Mouse (Mus musculus): ENCODE measurements at regions not wholly inside any gene's neighbourhood (a gene's known extent, or its start where the extent isn't known, plus 50 kb on each side); places are given as distances from the start of the nearest gene placed in this dataset.

DNA sequence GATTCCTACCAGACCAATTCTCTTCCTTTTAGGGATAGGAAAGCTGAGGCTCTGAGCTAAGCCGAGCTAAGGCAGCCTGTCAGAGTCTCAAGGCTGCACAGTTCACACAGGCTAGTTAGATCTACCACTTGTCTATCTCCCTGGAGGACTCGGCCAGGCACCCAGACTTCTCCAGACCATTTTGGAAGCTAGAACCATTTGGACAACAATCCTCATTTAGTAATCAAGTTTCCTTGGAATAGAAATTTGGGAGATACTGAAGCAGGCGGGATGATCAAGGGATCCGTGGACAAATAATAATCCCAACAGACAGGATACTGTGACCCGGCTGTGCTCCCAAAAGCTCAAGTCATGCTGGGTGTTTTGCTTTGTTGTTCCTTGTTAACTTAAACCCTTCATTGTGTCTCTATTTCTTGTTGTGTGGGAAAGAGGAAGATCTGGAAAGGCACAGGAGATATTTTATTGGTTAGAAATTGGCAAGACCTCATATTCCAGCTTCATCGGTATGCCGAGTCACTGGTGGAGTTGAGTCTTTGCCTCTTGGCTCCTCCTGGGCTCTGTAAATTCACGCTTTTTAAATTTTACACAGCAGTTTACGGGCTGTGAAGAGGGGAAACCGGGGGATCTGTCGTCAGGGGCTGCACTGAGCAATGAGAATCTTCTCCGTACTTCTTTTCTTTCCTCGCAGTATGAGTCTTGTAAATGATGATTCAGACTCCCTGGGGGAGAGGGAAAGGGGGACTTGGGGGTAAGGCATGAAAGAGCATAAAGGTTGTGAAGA lies 444.2 kb upstream of the Tnp1 start:
- ATAC-seq (replicated peaks in 1 of 2; ENCODE audit: insufficient read depth in 1 of 2, low FRiP score in 2 of 2, low TSS enrichment in 1 of 2, low read depth in 1 of 2, poor library complexity in 2 of 2, severe bottlenecking in 2 of 2): no peak

DNA sequence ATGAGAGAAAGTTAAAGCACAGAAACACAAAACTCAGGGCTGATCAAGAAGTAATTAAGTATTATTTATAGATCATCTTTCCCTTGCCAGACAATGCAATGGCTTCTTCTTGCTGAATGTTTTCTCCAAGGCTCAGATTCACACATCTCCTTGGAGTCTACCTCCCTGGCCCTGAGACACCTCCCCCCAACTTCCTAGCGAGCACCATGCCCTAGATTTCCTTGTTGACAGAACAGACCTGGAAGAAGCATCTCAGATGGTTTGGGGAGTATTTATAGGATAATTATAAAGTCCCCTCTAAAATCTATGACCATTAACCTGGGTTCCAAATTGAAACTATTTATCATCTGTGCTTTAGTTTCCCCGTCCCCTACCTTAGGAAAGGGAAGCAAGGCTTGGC lies 441.6 kb upstream of the Tnp1 start:
- no peak for ATAC-seq (replicated peaks in 1 of 2; ENCODE audit: insufficient read depth in 1 of 2, low FRiP score in 2 of 2, low TSS enrichment in 1 of 2, low read depth in 1 of 2, poor library complexity in 2 of 2, severe bottlenecking in 2 of 2)

DNA sequence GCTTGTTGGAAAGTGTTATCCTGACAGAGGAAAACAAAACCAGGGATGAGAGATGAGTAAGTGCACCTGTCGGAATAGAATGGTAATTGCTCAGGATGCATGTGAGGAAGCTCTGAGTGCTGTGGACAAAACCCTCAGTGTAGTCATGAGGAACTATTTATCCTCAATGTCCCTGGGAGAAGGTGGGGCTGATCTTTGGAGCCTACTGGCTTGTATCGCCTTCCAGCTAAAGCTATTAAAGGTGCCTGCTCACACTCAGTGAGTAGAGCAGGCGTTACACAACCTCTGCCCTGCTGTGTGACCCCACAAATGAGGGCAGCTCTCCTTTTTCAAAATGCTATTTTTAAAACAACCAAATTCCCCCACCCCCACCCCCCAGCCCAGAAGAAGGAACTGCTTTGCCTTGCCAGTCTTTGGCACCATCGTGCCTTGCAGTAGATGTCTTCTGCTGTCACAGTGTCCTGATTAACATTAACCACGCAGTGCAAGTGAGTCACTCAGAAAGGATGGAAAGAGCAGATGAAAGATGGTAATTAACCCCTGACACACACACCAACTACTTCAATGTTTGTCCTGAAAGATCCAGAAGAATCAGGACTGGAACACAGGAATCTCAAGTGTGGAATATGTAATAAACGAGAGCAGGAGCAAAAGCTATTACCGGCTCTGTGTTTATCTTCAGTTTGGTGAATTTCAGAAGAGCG lies 440.8 kb upstream of the Tnp1 start:
- no peak for ATAC-seq (replicated peaks in 1 of 2; ENCODE audit: insufficient read depth in 1 of 2, low FRiP score in 2 of 2, low TSS enrichment in 1 of 2, low read depth in 1 of 2, poor library complexity in 2 of 2, severe bottlenecking in 2 of 2)

DNA sequence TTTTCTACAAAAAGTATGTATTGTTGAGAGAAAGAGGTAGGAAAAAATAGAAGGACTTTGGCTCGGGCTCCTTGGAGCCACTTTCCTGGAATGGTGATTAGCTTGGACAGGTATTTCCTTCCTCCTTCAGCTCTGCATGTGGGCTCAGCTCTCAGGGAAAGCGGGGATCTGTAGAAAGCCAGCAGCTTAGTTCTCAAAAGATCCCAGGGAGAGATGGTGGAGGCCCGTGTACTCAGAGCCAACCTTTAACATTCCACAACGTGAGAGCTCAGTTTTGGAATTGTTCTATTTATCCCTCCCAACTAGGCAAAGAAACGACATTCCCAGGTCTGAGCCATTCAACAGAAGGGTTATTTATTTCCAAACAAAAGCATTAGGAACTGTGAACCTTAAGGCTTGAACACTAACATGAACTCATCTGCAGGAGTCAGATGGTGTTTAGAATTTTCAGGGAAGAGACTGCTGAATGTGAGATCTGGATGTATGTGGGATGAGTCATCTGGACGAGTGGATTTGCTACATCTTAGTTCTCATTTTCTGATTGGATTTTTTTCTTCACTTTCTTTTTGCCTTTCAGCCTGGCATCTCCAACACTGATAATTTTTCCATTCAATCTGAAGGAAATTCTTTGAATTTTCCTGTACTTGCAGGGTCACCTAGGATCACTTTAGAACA lies 428.6 kb upstream of the Tnp1 start:
- ATAC-seq (replicated peaks in 1 of 2; ENCODE audit: insufficient read depth in 1 of 2, low FRiP score in 2 of 2, low TSS enrichment in 1 of 2, low read depth in 1 of 2, poor library complexity in 2 of 2, severe bottlenecking in 2 of 2): no peak

DNA sequence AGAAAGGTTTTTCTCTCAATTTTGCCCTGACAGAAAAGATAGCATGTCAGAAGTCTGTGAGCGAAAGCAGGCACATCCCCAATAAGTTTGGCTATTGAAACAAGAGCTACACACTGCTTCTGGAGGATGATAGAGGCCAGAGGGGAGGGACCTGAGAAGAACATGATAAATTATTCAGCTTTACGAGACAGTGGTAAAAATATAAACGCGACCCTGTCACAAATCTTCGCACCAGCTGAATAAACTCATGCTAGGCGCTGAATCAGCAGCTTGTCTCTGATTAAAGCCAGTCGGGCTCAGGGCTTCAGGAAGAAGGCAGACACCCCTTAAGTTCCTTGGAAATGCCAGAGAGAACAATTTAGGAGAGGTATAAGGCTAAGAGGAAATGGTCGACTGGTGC lies 422.7 kb upstream of the Tnp1 start:
- no peak for ATAC-seq (replicated peaks in 1 of 2; ENCODE audit: insufficient read depth in 1 of 2, low FRiP score in 2 of 2, low TSS enrichment in 1 of 2, low read depth in 1 of 2, poor library complexity in 2 of 2, severe bottlenecking in 2 of 2)

DNA sequence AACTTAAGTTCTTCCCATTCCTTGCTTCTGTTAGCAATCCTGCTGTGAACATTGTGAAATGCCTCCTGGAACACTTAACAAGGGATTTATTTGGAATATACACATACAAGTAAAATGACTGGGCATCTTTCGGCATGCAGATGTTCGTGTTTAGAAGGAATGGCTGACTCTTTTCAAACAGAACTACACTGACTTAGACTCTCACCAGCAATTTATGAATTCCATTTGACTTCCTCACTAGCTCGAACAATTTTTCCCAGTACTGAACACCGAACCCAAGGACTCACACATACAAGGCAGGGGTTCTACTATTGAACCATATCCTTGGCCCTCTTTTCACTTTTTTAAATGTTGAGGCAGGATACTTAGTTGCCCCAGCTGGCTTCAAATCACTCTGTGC lies 412.4 kb upstream of the Tnp1 start:
- no peak for ATAC-seq (replicated peaks in 1 of 2; ENCODE audit: insufficient read depth in 1 of 2, low FRiP score in 2 of 2, low TSS enrichment in 1 of 2, low read depth in 1 of 2, poor library complexity in 2 of 2, severe bottlenecking in 2 of 2)

DNA sequence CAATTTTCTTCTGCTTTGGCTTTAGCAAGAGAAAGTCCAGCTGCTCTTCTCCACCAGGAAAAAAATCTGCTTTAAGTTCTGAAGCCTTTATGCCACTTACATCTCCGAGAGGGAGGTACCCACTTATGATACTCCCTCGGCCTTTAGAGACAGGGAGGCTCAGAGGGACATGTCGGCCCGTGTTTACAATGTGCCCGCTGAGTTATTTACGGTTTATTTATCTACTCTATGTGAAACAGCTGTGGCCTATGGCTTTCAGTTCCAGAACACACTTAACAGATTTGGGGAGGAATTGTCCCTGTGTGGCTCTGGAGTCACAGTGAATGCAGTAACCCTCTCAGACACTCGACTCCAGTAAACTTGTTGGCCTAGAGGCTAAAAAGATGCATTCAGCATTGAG lies 409.3 kb upstream of the Tnp1 start:
- ATAC-seq (replicated peaks in 1 of 2; ENCODE audit: insufficient read depth in 1 of 2, low FRiP score in 2 of 2, low TSS enrichment in 1 of 2, low read depth in 1 of 2, poor library complexity in 2 of 2, severe bottlenecking in 2 of 2): no peak

DNA sequence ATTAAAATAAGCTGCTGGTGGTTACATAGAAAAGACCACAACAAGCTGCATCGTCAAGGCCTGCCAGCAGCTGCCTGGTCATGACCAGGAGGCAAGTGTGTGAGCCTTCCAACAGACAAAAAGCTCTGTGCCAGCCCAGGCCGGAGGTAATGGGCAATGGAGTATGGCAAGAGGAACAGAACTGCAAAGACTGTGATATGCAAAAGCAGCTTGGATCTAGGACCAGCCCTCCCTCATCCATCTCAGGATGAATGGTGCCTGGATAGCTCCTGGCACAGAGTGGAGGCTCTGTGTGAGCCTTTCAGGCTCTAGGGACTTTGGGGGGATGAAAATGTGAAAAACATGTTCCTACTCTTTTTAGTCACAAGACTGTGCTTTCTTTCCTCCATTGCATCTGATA lies 402.5 kb upstream of the Tnp1 start:
- no peak for ATAC-seq (replicated peaks in 1 of 2; ENCODE audit: insufficient read depth in 1 of 2, low FRiP score in 2 of 2, low TSS enrichment in 1 of 2, low read depth in 1 of 2, poor library complexity in 2 of 2, severe bottlenecking in 2 of 2)

DNA sequence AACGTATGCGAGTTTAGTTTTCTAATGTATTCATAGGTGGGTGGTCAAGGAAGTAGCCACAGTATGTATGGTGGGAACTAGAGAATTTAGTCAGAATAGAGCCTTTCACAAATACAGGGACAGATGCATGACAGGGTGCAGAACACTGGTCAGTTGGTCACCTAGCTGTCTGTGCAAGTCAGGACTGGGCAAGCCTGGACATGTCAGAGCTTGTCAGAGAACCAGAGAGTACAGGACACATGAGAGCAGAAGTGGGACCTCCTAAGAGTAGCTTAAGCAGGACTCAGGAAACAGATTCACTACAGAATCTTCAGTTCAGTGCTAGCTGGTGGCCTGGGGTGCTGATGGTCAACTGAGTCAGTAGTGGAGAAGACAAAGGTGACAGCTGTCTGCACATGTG lies 395.7 kb upstream of the Tnp1 start:
- ATAC-seq (replicated peaks in 1 of 2; ENCODE audit: insufficient read depth in 1 of 2, low FRiP score in 2 of 2, low TSS enrichment in 1 of 2, low read depth in 1 of 2, poor library complexity in 2 of 2, severe bottlenecking in 2 of 2): no peak

DNA sequence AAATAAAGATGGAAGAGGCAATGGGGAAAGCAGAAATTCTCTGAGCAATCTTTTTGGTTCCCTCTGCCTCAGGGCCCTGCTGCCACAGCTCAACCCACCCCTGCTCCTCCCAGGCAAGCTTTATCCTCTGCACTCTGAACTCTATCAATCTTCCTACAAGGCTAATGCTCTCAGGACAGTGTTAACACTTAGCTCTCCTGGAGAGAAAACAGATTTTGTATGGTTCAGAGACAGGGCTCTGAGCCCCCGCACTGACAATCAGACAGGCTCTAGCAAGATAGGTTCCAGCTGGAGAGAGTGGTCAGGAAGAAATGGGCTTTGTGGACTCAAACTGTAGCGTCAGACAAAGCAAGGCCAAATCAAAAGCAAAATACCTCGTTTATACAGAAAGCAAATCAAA lies 383.5 kb upstream of the Tnp1 start:
- no peak for ATAC-seq (replicated peaks in 1 of 2; ENCODE audit: insufficient read depth in 1 of 2, low FRiP score in 2 of 2, low TSS enrichment in 1 of 2, low read depth in 1 of 2, poor library complexity in 2 of 2, severe bottlenecking in 2 of 2)

DNA sequence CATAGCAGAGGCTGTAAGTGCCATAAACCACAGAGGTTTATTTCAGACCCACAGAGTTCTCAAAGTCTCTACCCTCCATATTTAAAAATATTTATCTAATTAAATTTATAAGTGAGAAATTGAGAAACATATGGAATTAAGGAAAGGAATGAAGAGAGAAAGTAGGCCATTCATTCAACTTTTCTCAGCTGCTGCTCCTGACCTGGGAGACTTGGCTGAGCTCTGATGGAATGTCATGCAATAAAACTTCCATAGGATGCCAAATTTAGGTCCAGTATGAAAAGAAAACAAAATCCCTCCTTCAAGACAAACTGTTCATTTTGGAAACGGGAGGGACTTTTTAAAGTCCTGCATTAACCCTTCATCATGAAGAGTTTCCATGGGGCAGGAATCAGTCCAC lies 379.3 kb upstream of the Tnp1 start:
- no peak for ATAC-seq (replicated peaks in 1 of 2; ENCODE audit: insufficient read depth in 1 of 2, low FRiP score in 2 of 2, low TSS enrichment in 1 of 2, low read depth in 1 of 2, poor library complexity in 2 of 2, severe bottlenecking in 2 of 2)

DNA sequence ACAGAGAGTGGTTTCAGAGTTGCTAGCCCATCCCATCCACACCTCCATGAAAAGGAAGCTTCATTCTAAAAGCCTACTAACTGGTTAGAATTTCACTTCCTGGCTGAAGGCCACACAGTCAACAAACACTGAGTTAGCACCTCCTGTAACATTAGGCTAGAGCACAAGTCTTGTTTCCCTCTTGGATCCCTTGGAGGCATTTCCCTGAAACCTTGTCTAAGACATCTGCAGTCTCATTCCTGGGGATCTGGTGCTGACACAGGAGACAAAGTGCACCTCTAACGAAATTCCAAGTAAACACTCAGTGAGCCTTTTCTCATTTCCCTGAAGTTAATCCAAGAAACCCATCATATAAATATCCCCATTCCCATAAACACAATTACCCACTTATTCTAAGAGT lies 378.8 kb upstream of the Tnp1 start:
- ATAC-seq (replicated peaks in 1 of 2; ENCODE audit: insufficient read depth in 1 of 2, low FRiP score in 2 of 2, low TSS enrichment in 1 of 2, low read depth in 1 of 2, poor library complexity in 2 of 2, severe bottlenecking in 2 of 2): no peak

DNA sequence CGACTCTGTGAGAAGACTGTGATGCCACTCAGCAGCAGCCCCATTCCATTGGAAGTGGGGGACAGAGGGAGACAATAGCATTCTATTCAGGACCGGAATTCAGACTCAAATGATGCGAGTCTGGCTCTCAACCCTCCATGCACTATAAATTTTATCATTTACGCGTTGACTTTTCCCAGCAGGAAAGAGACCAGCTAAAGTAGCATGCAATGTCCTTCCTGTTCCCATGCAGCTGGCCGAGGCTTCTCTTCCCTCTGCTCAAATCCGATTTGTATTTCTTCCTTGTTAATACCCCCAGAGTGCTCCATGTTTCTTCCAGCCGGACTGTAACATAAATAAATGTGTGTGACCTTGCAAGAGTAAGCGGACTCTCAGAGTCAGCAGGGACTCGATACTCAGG lies 376.4 kb upstream of the Tnp1 start:
- ATAC-seq (replicated peaks in 1 of 2; ENCODE audit: insufficient read depth in 1 of 2, low FRiP score in 2 of 2, low TSS enrichment in 1 of 2, low read depth in 1 of 2, poor library complexity in 2 of 2, severe bottlenecking in 2 of 2): no peak

DNA sequence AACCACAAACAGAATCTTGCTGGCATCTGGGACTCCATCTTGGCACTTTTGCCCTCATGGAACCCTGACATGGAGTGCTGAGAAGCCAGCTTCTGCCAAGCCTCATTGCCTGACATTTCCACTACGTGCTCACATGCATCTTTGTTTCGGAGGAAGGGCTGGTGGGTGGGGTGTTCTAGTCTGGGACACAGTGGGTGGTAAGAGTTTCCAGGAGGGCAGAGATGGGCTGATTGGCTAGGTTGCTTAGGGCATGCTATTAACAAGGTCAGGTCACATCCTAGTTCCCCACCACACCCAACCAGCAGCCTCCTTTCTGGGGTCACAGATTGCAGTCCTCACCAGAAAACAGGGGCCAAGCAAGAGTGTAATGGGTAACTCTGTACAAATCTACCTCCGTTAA lies 374.3 kb upstream of the Tnp1 start:
- no peak for ATAC-seq (replicated peaks in 1 of 2; ENCODE audit: insufficient read depth in 1 of 2, low FRiP score in 2 of 2, low TSS enrichment in 1 of 2, low read depth in 1 of 2, poor library complexity in 2 of 2, severe bottlenecking in 2 of 2)

DNA sequence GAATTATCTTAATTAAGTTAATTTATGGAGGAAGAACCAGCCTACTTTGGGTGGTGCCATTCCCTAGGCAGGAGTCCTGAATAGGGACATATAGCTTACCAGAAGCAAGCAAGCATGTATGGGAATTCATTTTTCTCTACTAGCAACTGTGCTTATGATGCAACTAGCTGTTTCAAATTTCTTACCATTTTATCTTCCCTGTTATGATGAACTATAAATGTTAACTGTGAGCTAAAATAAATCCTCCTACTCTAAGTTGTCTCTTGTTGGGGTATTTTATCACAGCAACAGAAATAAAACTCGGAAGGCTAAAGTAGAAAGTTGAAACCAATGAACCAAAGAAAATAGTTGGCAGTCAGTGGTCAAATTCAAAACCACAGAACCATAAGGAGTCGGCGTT lies 373.5 kb upstream of the Tnp1 start:
- ATAC-seq (replicated peaks in 1 of 2; ENCODE audit: insufficient read depth in 1 of 2, low FRiP score in 2 of 2, low TSS enrichment in 1 of 2, low read depth in 1 of 2, poor library complexity in 2 of 2, severe bottlenecking in 2 of 2): no peak

DNA sequence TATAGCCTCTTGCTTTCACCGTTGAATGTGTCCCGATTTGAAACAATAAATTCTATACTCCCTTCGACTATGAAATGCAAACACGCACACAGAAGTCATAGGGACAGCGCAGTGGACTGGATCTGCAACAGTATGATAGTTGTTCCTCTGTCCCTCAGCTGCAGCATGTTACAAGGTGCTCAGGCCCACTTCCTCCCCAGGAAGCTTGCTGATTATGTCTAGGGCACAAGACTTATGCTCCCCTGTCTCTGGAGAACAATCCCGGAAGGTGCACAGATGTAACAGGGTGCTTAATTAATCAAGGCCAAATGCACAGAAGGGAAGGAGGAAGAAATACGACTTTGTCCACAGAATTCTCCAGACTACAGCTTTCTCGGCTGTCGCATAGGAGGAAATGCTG lies 365.9 kb upstream of the Tnp1 start:
- ATAC-seq (replicated peaks in 1 of 2; ENCODE audit: insufficient read depth in 1 of 2, low FRiP score in 2 of 2, low TSS enrichment in 1 of 2, low read depth in 1 of 2, poor library complexity in 2 of 2, severe bottlenecking in 2 of 2): no peak

DNA sequence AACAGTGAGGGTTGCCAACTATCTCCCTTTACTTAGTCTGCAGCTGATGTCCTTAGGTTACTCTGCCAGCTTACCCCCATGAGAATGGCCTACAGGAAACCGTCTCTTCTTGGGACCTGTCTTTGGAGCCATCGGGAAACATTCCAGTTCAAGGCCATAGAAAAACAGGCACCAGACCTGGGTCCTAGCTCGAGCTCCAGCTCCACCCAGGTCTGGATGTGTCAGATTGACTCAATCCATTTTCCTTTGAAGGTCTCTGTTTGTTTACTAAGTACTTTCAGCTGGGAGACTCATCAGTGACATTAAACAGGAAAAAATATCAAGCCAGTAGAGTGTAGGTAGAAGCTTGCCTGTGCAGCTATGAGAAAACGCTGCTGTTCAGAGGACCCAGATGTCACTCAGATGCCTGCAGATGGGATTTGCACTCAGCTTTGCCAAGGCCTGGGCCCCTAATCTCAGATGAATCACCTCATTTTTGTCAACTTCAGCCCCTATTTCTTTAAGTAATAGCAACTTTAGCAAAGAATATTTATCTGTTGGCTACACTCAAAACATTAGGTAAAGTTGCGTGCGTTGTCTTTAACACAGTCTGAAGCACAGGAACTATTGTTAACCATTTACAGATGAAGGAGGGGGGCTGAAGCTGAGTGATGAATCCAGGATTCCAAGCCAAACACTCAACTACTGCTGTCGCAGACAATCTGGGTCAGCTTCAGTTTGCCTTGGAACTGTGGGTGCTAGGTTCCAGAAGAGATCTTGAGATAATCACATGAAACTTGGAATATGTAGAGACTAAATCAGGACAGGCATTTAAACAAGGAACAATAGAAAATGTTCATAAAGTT lies 359.0 kb upstream of the Tnp1 start:
- no peak for ATAC-seq (replicated peaks in 1 of 2; ENCODE audit: insufficient read depth in 1 of 2, low FRiP score in 2 of 2, low TSS enrichment in 1 of 2, low read depth in 1 of 2, poor library complexity in 2 of 2, severe bottlenecking in 2 of 2)

DNA sequence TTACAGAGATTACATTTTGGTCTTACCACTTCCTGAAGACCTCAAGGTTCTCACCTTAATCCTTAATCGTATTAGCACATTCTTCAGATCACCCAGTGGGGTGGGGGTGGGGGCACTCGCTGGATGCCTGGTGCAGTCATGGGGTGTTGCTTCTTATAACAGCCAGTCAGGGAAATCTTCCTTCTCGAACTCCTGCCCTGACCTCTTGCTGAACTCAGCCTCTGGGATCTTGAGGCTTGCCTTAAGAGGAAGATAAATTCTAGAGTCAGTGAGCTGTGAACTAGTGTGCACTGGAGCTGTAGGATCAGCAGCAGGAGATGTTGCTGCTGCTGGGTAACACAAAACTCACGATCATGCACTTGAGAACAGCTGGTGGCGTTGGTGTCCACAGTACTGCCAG lies 352.5 kb upstream of the Tnp1 start:
- ATAC-seq (replicated peaks in 1 of 2; ENCODE audit: insufficient read depth in 1 of 2, low FRiP score in 2 of 2, low TSS enrichment in 1 of 2, low read depth in 1 of 2, poor library complexity in 2 of 2, severe bottlenecking in 2 of 2): no peak
